Mouse (Mus musculus) midbrain, postnatal 0 days (tissue): ENCODE measurements around the gene Slc46a3. TPM values are rescaled to one million over a fixed set of nuclear protein-coding genes. Genes with fewer than 3 reads are reported as not detected.

ENCODE experiments used
- ATAC-seq: fragments of 200-750 bp; cut with Nextera tagmentation; 2 replicates; pipeline ENCODE4 v1.8.0; 2017; ENCODE audit warnings: moderate number of reproducible peaks, mild to moderate bottlenecking, moderate TSS enrichment, moderate library complexity; ENCODE audit not compliant: low FRiP score
- DNase-seq: peaks from one replicate; pipeline ENCODE4 v3.0.0-alpha.2; 2015; ENCODE audit warnings: low spot score
- H3K27ac ChIP-seq: fragments of 300-500 bp; sonication (generic); 2 replicates; pipeline ENCODE4 v1.5.1; 2014; ENCODE audit warnings: low read depth, mild to moderate bottlenecking, low read length, mixed read lengths
- H3K27me3 ChIP-seq: fragments of 300-500 bp; sonication (generic); 2 replicates; pipeline ENCODE4 v1.6.1; 2014; ENCODE audit warnings: low read length, control low read depth, mixed read lengths; ENCODE audit not compliant: insufficient read depth
- H3K36me3 ChIP-seq: fragments of 300-500 bp; sonication (generic); 2 replicates; pipeline ENCODE4 v1.6.1; 2014; ENCODE audit warnings: low read length, control low read depth, mixed read lengths; ENCODE audit not compliant: insufficient read depth
- H3K4me1 ChIP-seq: fragments of 300-500 bp; sonication (generic); 2 replicates; pipeline ENCODE4 v1.6.1; 2014; ENCODE audit warnings: mild to moderate bottlenecking, control low read depth, antibody characterized with exemption, low read length, mixed read lengths; ENCODE audit not compliant: insufficient read depth
- H3K4me2 ChIP-seq: fragments of 300-500 bp; sonication (generic); 2 replicates; pipeline ENCODE4 v1.6.1; 2014; ENCODE audit warnings: low read depth, mild to moderate bottlenecking, low read length, mixed read lengths; ENCODE audit not compliant: poor library complexity, severe bottlenecking
- H3K4me3 ChIP-seq: fragments of 300-500 bp; sonication (generic); 2 replicates; pipeline ENCODE4 v1.5.1; 2014; ENCODE audit warnings: low read depth, mild to moderate bottlenecking, low read length, moderate library complexity
- H3K9ac ChIP-seq: fragments of 300-500 bp; sonication (generic); replicated peaks from 2 replicates; pipeline ENCODE4 v1.6.1; 2014; ENCODE audit warnings: mild to moderate bottlenecking, low read length, moderate library complexity, mixed read lengths; ENCODE audit not compliant: poor library complexity, severe bottlenecking
- H3K9me3 ChIP-seq: fragments of 300-500 bp; sonication (generic); 2 replicates; pipeline ENCODE4 v1.6.1; 2016; ENCODE audit warnings: low read length, control low read depth
- CTCF ChIP-seq: IDR thresholded peaks from 2 replicates; pipeline ENCODE4 v1.5.1; 2016; ENCODE audit warnings: antibody characterized with exemption, mild to moderate bottlenecking
- WGBS: fragments of 180-500 bp; shearing (Covaris S2); extraction: QIAGEN DNeasy Blood & Tissue Kit; methylation state at CpG from one replicate; pipeline ENCODE4 v1.1.7; 2014; 5-methylcytosine and 5-hydroxymethylcytosine counted together
- polyA plus RNA-seq: library from polyadenylated mRNA; unstranded; fragments of >200 nt; fragmentation: Nextera tagmentation; extraction: Ambion mirVana; gene quantifications from 2 replicates; pipeline ENCODE4 v1.2.1, GENCODE M21; 2015
- total RNA-seq: library from RNA; depleted of rRNA; stranded (reverse); fragments of >200 nt; gene quantifications from 2 replicates; pipeline ENCODE4 v1.2.3, GENCODE M21; 2014

The Slc46a3 gene
- total and polyA plus RNA-seq, 2 experiments from 2014 or later = 4.1 to 5.2 TPM

GRCm38 (mm10) chr5:147910807-147911509 is 16.3 kb upstream of the Slc46a3 start:
- H3K27ac ChIP-seq = no peak overlapping the region
- peak; percentile 40 for TF ChIP-seq CTCF
- H3K36me3 ChIP-seq = no peaks in the 10 kb centered on the region
- WGBS = 88% methylated on average over 12 of the region's 12 CpGs
- no peak overlapping the region for H3K9ac ChIP-seq
- H3K4me2 ChIP-seq = no peak overlapping the region
- H3K4me1 ChIP-seq = no peaks in the 10 kb centered on the region
- H3K9me3 ChIP-seq = no peaks in the 10 kb centered on the region
- ATAC-seq (no peak), DNase-seq (no peak)
- no peak overlapping the region for H3K4me3 ChIP-seq
- no peaks in the 10 kb centered on the region for H3K27me3 ChIP-seq

DNA sequence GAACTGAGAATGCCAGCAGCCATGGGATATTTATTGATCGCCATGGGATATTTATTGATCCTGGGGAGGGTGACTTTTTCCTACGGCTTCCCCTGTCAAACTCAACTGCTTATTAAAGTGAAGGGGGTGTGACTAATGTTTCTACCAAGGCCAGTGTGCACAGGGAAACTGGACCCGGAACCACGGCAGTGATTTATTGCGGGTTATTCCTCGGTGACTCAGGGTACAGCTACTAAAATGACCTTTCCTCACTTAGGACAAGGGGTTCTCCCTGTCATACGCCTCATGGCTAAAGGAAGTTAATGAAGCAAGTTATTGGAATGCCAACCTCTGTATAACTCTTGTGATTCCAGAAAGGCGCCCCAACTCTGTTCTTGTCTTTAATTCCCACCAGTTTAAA is 13.2 kb upstream of the Slc46a3 start:
- Histone ChIP-seq H3K4me1 (no peaks in the 10 kb centered on the region), H3K36me3 (no peaks in the 10 kb centered on the region), H3K27me3 (no peaks in the 10 kb centered on the region), H3K4me3 (no peak overlapping the region), H3K4me2 (no peak overlapping the region), H3K27ac (no peak overlapping the region), H3K9ac (no peak overlapping the region), H3K9me3 (no peaks in the 10 kb centered on the region)
- DNase-seq (no peak), ATAC-seq (no peak)
- no peak for TF ChIP-seq CTCF
- WGBS = 92% methylated on average over 8 of the region's 8 CpGs

DNA sequence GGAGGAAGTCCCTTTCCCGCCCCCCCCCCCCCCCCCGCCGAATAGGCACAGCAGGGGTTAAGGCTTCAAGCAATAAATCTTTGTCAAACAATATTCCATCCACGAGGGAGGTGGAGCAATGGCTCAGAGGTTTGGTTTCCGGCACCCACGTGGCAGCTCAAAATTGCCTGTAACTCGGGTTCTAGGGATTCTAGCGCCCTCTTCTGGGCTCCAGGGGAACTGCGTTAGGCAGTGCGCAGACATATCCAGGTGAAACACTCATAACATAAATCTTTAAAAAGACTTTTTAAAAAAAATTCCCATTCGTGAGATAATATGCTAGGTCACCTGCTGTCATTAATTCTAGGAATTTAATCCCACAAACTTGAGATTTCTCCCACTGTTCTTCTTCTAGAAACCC is 12.5 kb upstream of the Slc46a3 start:
- no peak for DNase-seq
- no peak overlapping the region for H3K27ac ChIP-seq
- WGBS = 64% methylated on average over 9 of the region's 11 CpGs
- H3K4me1 ChIP-seq = no peaks in the 10 kb centered on the region
- H3K36me3 ChIP-seq = no peaks in the 10 kb centered on the region
- no peak for ATAC-seq
- no peak for TF ChIP-seq CTCF
- H3K27me3 ChIP-seq = no peaks in the 10 kb centered on the region
- H3K4me2 ChIP-seq = no peak overlapping the region
- H3K4me3 ChIP-seq = no peak overlapping the region
- H3K9me3 ChIP-seq = no peaks in the 10 kb centered on the region
- no peak overlapping the region for H3K9ac ChIP-seq

- H3K4me1 ChIP-seq = no peaks in the 10 kb centered on the region
- H3K4me3 ChIP-seq = no peak overlapping the region
- H3K4me2 ChIP-seq = no peak overlapping the region
- H3K27ac ChIP-seq = no peak overlapping the region
- H3K9ac ChIP-seq = no peak overlapping the region
- no peak for TF ChIP-seq CTCF
- no peaks in the 10 kb centered on the region for H3K36me3 ChIP-seq
- WGBS = 89% methylated on average over 9 of the region's 9 CpGs
- no peaks in the 10 kb centered on the region for H3K9me3 ChIP-seq
- no peak for DNase-seq
- ATAC-seq = no peak
- H3K27me3 ChIP-seq = no peaks in the 10 kb centered on the region
These were observed 8.6 kb upstream of the Slc46a3 start for GRCm38 (mm10) chr5:147903166-147903565.

DNA sequence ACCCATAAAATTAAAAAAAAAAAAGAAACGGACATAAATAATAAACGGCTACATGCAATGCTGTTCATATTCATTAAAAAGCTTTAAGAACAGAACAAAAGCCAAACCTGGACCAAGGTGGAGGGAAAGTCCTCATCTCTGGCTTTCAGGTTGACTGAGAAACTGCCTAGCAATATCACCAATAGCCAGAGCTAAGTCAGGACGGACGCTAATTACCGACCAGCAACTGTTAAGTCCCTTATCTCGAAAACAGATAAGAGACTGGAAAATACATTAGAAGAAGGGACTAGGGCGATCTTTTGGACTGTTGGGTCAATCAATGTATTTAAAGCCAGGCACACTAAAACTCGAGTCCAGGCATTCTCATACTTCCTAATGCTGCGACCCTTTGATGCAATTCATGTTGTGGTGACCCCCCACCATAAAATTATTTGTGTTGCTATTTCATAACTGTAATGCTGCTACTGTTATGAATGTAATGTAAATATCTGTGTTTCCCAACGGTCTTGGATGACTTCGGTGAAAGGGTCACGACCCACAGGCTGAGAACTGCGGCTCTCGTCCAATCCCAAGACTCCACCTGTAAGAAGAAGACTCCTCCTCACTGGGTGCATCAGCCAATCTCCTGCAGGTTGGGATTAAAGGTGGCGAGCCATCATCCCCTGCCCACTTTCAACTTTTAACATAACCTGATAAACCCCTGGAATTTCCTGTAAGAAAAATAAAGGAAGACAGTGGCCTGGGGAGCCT is 7.6 kb upstream of the Slc46a3 start:
- no peaks in the 10 kb centered on the region for H3K4me1 ChIP-seq
- no peak for ATAC-seq
- TF ChIP-seq CTCF = no peak
- no peaks in the 10 kb centered on the region for H3K9me3 ChIP-seq
- H3K4me3 ChIP-seq = no peak overlapping the region
- no peaks in the 10 kb centered on the region for H3K36me3 ChIP-seq
- H3K27me3 ChIP-seq = no peaks in the 10 kb centered on the region
- 91% methylated on average over 15 of the region's 15 CpGs for WGBS
- no peak for DNase-seq
- H3K4me2 ChIP-seq = no peak overlapping the region
- H3K27ac ChIP-seq = no peak overlapping the region
- H3K9ac ChIP-seq = no peak overlapping the region

DNA sequence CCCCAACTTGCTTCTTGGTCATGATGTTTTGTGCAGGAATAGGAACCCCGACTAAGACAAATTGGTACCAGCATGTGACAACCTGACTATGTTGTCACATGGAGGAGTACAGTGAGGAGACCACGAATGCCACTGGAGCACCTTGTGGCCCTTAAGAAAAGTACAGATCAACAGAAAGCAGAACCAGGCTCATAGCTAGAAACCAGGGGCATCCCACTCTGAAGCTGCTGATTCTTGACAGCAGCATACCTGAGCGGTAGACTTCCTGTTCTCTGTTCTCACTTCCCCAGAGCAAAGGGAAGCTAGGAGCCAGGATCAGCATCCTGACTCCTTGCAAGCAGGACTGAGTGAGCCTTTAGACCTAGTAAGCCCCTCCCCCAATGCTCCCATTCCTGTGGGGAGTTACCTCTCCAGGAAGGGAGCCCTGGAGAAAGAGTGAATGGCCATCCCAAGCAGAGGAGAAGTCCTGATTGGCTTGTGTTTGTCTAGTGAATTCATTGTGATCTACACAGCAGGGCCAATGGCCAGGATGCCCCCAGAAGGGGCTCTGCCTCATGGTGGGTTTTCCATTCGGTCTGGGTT is 4.4 kb upstream of the Slc46a3 start:
- no peak for ATAC-seq
- Histone ChIP-seq H3K9me3 (no peaks in the 10 kb centered on the region), H3K36me3 (no peaks in the 10 kb centered on the region), H3K4me2 (no peak overlapping the region), H3K27me3 (no peaks in the 10 kb centered on the region), H3K4me1 (no peaks in the 10 kb centered on the region), H3K27ac (no peak overlapping the region), H3K9ac (no peak overlapping the region), H3K4me3 (no peak overlapping the region)
- TF ChIP-seq CTCF = no peak
- WGBS = 64% methylated on average over 4 of the region's 4 CpGs
- DNase-seq = no peak
